Mouse (Mus musculus) right cerebral cortex, adult 18-20 months (tissue): ENCODE measurements around the gene Adgrd1.

Source experiments
- DNase-seq: peaks from one replicate; pipeline ENCODE4 v3.0.0; 2022; ENCODE audit warnings: mixed read lengths

Gene Adgrd1

GRCm38 (mm10) chr5:129096511-129096910 lies at the start of gene Adgrd1:
Gene Adgrd1 (plus strand): TSS chr5:129096750.
- no peak for DNase-seq

GRCm38 (mm10) chr5:129049372-129049771 lies 47.2 kb upstream of the Adgrd1 start:
- DNase-seq = peak; percentile 71

GRCm38 (mm10) chr5:129051910-129052309 lies 44.6 kb upstream of the Adgrd1 start:
- no peak for DNase-seq

GRCm38 (mm10) chr5:129052636-129053355 lies 43.8 kb upstream of the Adgrd1 start:
- no peak for DNase-seq

GRCm38 (mm10) chr5:129054675-129055284 lies 41.8 kb upstream of the Adgrd1 start:
- DNase-seq = no peak

- DNase-seq = no peak
Observed at GRCm38 (mm10) chr5:129059116-129059515, 37.4 kb upstream of the Adgrd1 start.

- peak; percentile 79 for DNase-seq
Observed at GRCm38 (mm10) chr5:129061579-129061978, 35.0 kb upstream of the Adgrd1 start.

GRCm38 (mm10) chr5:129063037-129063791 lies 33.3 kb upstream of the Adgrd1 start:
- peak; percentile 82 for DNase-seq

- DNase-seq = no peak
Observed at GRCm38 (mm10) chr5:129063792-129064087, 32.8 kb upstream of the Adgrd1 start.

- DNase-seq = no peak
Observed at GRCm38 (mm10) chr5:129064186-129064585, 32.4 kb upstream of the Adgrd1 start.

- no peak for DNase-seq
Observed at GRCm38 (mm10) chr5:129065301-129065700, 31.2 kb upstream of the Adgrd1 start.

GRCm38 (mm10) chr5:129065946-129066345 lies 30.6 kb upstream of the Adgrd1 start:
- DNase-seq = no peak

GRCm38 (mm10) chr5:129066541-129067230 lies 29.9 kb upstream of the Adgrd1 start:
- DNase-seq = no peak

GRCm38 (mm10) chr5:129067231-129067834 lies 29.2 kb upstream of the Adgrd1 start:
- no peak for DNase-seq

- no peak for DNase-seq
Observed at GRCm38 (mm10) chr5:129071761-129072280, 24.7 kb upstream of the Adgrd1 start.

- no peak for DNase-seq
Observed at GRCm38 (mm10) chr5:129073404-129073803, 23.1 kb upstream of the Adgrd1 start.

GRCm38 (mm10) chr5:129076098-129076497 lies 20.5 kb upstream of the Adgrd1 start:
- DNase-seq = no peak

- no peak for DNase-seq
Observed at GRCm38 (mm10) chr5:129077240-129077639, 19.3 kb upstream of the Adgrd1 start.

- no peak for DNase-seq
Observed at GRCm38 (mm10) chr5:129081521-129081920, 15.0 kb upstream of the Adgrd1 start.

GRCm38 (mm10) chr5:129085153-129085552 lies 11.4 kb upstream of the Adgrd1 start:
- no peak for DNase-seq

GRCm38 (mm10) chr5:129092345-129093065 lies 4.0 kb upstream of the Adgrd1 start:
- DNase-seq = no peak

- DNase-seq = no peak
Observed at GRCm38 (mm10) chr5:129093158-129093557, 3.4 kb upstream of the Adgrd1 start.
